9 mouse cellular contexts compared by ENCODE assay signal in the genomic region with DNA sequence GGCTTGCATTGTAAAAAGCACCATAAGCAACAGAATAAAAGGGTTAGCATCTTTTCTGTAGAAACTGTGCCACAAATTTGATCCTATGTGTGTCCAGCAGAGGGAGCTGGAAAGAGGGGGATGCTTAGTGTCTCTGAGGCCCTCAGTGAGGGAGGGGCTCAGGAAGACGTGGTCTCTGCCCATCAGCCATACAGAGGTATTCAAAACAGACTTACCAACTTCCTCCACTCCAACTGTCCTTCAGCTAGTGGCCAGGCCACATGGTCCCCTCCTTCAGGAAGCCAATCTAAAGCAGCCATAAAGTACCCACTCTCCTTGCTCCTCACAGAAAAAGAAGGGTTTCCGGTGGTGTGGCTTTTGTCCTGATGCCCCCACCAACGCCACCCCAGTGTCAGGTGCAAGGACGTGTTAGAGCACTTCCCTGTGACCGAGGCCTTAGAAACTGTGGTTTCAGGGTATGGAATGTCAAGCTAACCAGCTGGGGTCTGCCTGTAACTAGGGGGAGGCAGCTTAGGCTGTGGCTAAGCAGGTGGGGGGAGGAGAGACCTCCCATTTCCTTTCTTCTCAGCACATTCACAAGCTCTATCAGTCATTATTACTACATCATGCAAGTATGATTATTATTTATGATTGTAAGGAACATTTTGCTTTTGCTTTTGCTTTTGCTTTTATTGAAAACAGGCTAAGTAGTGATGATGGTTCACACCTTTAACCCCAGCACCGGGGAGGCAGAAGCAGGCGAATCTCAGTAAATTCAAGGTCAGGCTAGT. TPM values are rescaled to one million over a fixed set of nuclear protein-coding genes. Genes with fewer than 3 reads are reported as not detected.
A peak's percentile ranks its signal among the peaks of the same experiment; 100 is the strongest.
DNase-seq lines count a peak whose midpoint lies in the region; ATAC-seq and TF ChIP-seq lines count a peak whose summit lies in the region.
"Had no signal": no experiment of that assay in that cellular context is flagged by ENCODE, and none has a peak within 500 bp of the region (broad histone marks: within the 10 kb centered on the region; RNA-seq: fewer than 3 reads in every experiment).

No protein-coding gene starts in this region.

- TF ChIP-seq CTCF in cortical plate, adult 2 months (IDR thresholded peaks at IDR 0.05; ENCODE audit: extremely low read depth, insufficient read depth, low read length) = peak; percentile 45

- no peaks in the 10 kb centered on the region for H3K27me3 ChIP-seq in hindbrain, embryonic 15.5 days
- H3K27me3 ChIP-seq in hindbrain, embryonic 14.5 days (ENCODE audit: control insufficient read depth, insufficient read depth, low read length) = no peaks in the 10 kb centered on the region
- no peaks in the 10 kb centered on the region for H3K27me3 ChIP-seq in midbrain, embryonic 14.5 days (ENCODE audit: control insufficient read depth, insufficient read depth, low read length)
- H3K27me3 ChIP-seq: midbrain, embryonic 12.5 days had no signal

- no peaks in the 10 kb centered on the region for H3K9me3 ChIP-seq in hindbrain, embryonic 15.5 days
- no peaks in the 10 kb centered on the region for H3K9me3 ChIP-seq in hindbrain, embryonic 14.5 days (ENCODE audit: control insufficient read depth, low read length)
- no peaks in the 10 kb centered on the region for H3K9me3 ChIP-seq in midbrain, embryonic 14.5 days (ENCODE audit: control insufficient read depth, low read length)
- H3K9me3 ChIP-seq: midbrain, embryonic 12.5 days had no signal

- WGBS in hindbrain, embryonic 15.5 days = 69% methylated on average over 7 of the region's 7 CpGs
- WGBS in hindbrain, embryonic 14.5 days = 60% methylated on average over 7 of the region's 7 CpGs
- 67% methylated on average over 7 of the region's 7 CpGs for WGBS in midbrain, embryonic 14.5 days

- H3K9ac ChIP-seq in hindbrain, embryonic 15.5 days = no peak overlapping the region
- no peak overlapping the region for H3K9ac ChIP-seq in hindbrain, embryonic 14.5 days
- H3K9ac ChIP-seq in midbrain, embryonic 14.5 days (replicated peaks; ENCODE audit: low read length) = no peak overlapping the region
- H3K9ac ChIP-seq: midbrain, embryonic 12.5 days had no signal

- no peak for TF ChIP-seq POLR2A in cortical plate, adult 2 months (IDR thresholded peaks at IDR 0.05; ENCODE audit: extremely low read depth, insufficient read depth, low read length)

- H3K4me1 ChIP-seq in hindbrain, embryonic 15.5 days (replicated peaks) = no peaks in the 10 kb centered on the region
- H3K4me1 ChIP-seq in hindbrain, embryonic 14.5 days (replicated peaks; ENCODE audit: control insufficient read depth, insufficient read depth, low read length) = no peaks in the 10 kb centered on the region
- no peaks in the 10 kb centered on the region for H3K4me1 ChIP-seq in cortical plate, adult 2 months (ENCODE audit: control insufficient read depth, insufficient read depth, low read length)
- no peaks in the 10 kb centered on the region for H3K4me1 ChIP-seq in midbrain, embryonic 14.5 days (ENCODE audit: control insufficient read depth, insufficient read depth, low read length)
- H3K4me1 ChIP-seq: midbrain, embryonic 12.5 days had no signal

- DNase-seq in hindbrain, embryonic 14.5 days (ENCODE audit: low spot score) = no peak
- DNase-seq in midbrain, embryonic 14.5 days = peak; percentile 21
- DNase-seq in gastrocnemius, postnatal 4 days (ENCODE audit: low spot score in 2 of 2) = no peak
- DNase-seq in gastrocnemius, postnatal 36 days = no peak
- no peak for DNase-seq in left cerebral cortex, adult 8-10 months (ENCODE audit: low spot score in 2 of 2)

- H3K4me2 ChIP-seq in hindbrain, embryonic 15.5 days = no peak overlapping the region
- no peak overlapping the region for H3K4me2 ChIP-seq in hindbrain, embryonic 14.5 days (replicated peaks)
- H3K4me2 ChIP-seq in midbrain, embryonic 14.5 days (ENCODE audit: low read length) = no peak overlapping the region
- H3K4me2 ChIP-seq: midbrain, embryonic 12.5 days had no signal

- H3K36me3 ChIP-seq in hindbrain, embryonic 15.5 days = peaks cover 7% of the 10 kb centered on the region; the same call in 1 of the 2 replicates
- H3K36me3 ChIP-seq in hindbrain, embryonic 14.5 days (replicated peaks; ENCODE audit: control insufficient read depth, insufficient read depth) = peaks cover 36% of the 10 kb centered on the region
- H3K36me3 ChIP-seq in midbrain, embryonic 14.5 days (ENCODE audit: control insufficient read depth, insufficient read depth, low read length) = peaks cover 17% of the 10 kb centered on the region

- no peak overlapping the region for H3K27ac ChIP-seq in hindbrain, embryonic 15.5 days (replicated peaks)
- no peak overlapping the region for H3K27ac ChIP-seq in hindbrain, embryonic 14.5 days
- no peak overlapping the region for H3K27ac ChIP-seq in cortical plate, adult 2 months (ENCODE audit: insufficient read depth, low read length)
- no peak overlapping the region for H3K27ac ChIP-seq in midbrain, embryonic 14.5 days (replicated peaks; ENCODE audit: low read depth, low read length)
- H3K27ac ChIP-seq: midbrain, embryonic 12.5 days had no signal

- 0 out of 2 replicates have a peak, but pooled peaks have one; percentile 38 for ATAC-seq in hindbrain, embryonic 15.5 days (ENCODE audit: low FRiP score, low read depth)
- ATAC-seq in hindbrain, embryonic 14.5 days (ENCODE audit: low FRiP score) = no peak
- peak; percentile 64 for ATAC-seq in CD4-positive, CD25-positive, alpha-beta regulatory T cell, adult 4 months
- peak; percentile 24; the same call in 1 of the 2 replicates for ATAC-seq in midbrain, embryonic 14.5 days (ENCODE audit: low FRiP score, low TSS enrichment)

- intact Hi-C loops in gastrocnemius, postnatal 36 days (cut with DNase I) = no loop called here

- H3K4me3 ChIP-seq in hindbrain, embryonic 15.5 days = no peak overlapping the region
- no peak overlapping the region for H3K4me3 ChIP-seq in hindbrain, embryonic 14.5 days (replicated peaks; ENCODE audit: low read length)
- no peak overlapping the region for H3K4me3 ChIP-seq in cortical plate, adult 2 months (ENCODE audit: insufficient read depth, low read length)
- H3K4me3 ChIP-seq in midbrain, embryonic 14.5 days (replicated peaks; ENCODE audit: low read depth, low read length) = no peak overlapping the region
- H3K4me3 ChIP-seq: midbrain, embryonic 12.5 days had no signal

RNA-seq across cellular contexts. Expression of a gene that starts 7.1 kb away (rescaled TPM):
- polyA plus RNA-seq in hindbrain, embryonic 15.5 days (2015; fragmentation: Nextera tagmentation; extraction: Ambion mirVana) = 1.3 and 1.4 TPM in 2 replicates
- 1.3 and 1.9 TPM in 2 replicates for polyA plus RNA-seq in hindbrain, embryonic 14.5 days (2014; fragmentation: Nextera tagmentation; extraction: Ambion mirVana)
- polyA plus RNA-seq in CD4-positive, CD25-positive, alpha-beta regulatory T cell, adult 4 months (2017; shearing (Covaris generic)) = 10 to 100 TPM; 13.6 to 27.9 TPM
- polyA plus RNA-seq in cortical plate, adult 2 months (2012; rRNA removed) = 7.5 and 8.0 TPM in 2 replicates
- 1.6 and 1.7 TPM in 2 replicates for polyA plus RNA-seq in midbrain, embryonic 14.5 days (2014; fragmentation: Nextera tagmentation; extraction: Ambion mirVana)
- total RNA-seq in gastrocnemius, postnatal 4 days (2021) = under 1 TPM; 0.39 TPM
- under 1 TPM; 0.12 to 0.48 TPM for total RNA-seq in gastrocnemius, postnatal 36 days (2021)
- 10 to 100 TPM; 11.3 to 13.0 (median 11.6) TPM for total RNA-seq in left cerebral cortex, adult 8-10 months (2022)

RNA-seq across cellular contexts. Expression of a gene that starts 46.7 kb away (rescaled TPM):
- polyA plus RNA-seq in hindbrain, embryonic 15.5 days (2015; fragmentation: Nextera tagmentation; extraction: Ambion mirVana) = 11.7 and 12.2 TPM in 2 replicates
- 12.7 and 15.6 TPM in 2 replicates for polyA plus RNA-seq in hindbrain, embryonic 14.5 days (2014; fragmentation: Nextera tagmentation; extraction: Ambion mirVana)
- polyA plus RNA-seq in CD4-positive, CD25-positive, alpha-beta regulatory T cell, adult 4 months (2017; shearing (Covaris generic)) = 10 to 100 TPM; 24.5 to 30.9 TPM
- 7.9 and 8.3 TPM in 2 replicates for polyA plus RNA-seq in cortical plate, adult 2 months (2012; rRNA removed)
- polyA plus RNA-seq in midbrain, embryonic 14.5 days (2014; fragmentation: Nextera tagmentation; extraction: Ambion mirVana) = 14.5 and 20.8 TPM in 2 replicates
- 1 to 10 TPM; 5.4 to 7.9 TPM for total RNA-seq in gastrocnemius, postnatal 4 days (2021)
- total RNA-seq in gastrocnemius, postnatal 36 days (2021) = 1 to 10 TPM; 4.4 to 5.1 TPM
- 10 to 100 TPM; 13.0 to 17.7 (median 15.0) TPM for total RNA-seq in left cerebral cortex, adult 8-10 months (2022)

RNA-seq across cellular contexts. Expression of a gene that starts 49.3 kb away (rescaled TPM):
- 1.7 and 1.8 TPM in 2 replicates for polyA plus RNA-seq in hindbrain, embryonic 15.5 days (2015; fragmentation: Nextera tagmentation; extraction: Ambion mirVana)
- polyA plus RNA-seq in hindbrain, embryonic 14.5 days (2014; fragmentation: Nextera tagmentation; extraction: Ambion mirVana) = 2.0 TPM in 2 replicates
- polyA plus RNA-seq in CD4-positive, CD25-positive, alpha-beta regulatory T cell, adult 4 months (2017; shearing (Covaris generic)) = 10 to 100 TPM; 33.2 to 39.6 TPM
- polyA plus RNA-seq in cortical plate, adult 2 months (2012; rRNA removed) = 5.1 and 5.4 TPM in 2 replicates
- 1.2 and 1.3 TPM in 2 replicates for polyA plus RNA-seq in midbrain, embryonic 14.5 days (2014; fragmentation: Nextera tagmentation; extraction: Ambion mirVana)
- total RNA-seq in gastrocnemius, postnatal 4 days (2021) = 1 to 10 TPM; 2.7 to 3.0 TPM
- total RNA-seq in gastrocnemius, postnatal 36 days (2021) = 1 to 10 TPM in 1 of 2 experiments, under 1 TPM in 1; 0.76 to 1.4 TPM
- total RNA-seq in left cerebral cortex, adult 8-10 months (2022) = 1 to 10 TPM; 3.3 to 4.8 (median 3.9) TPM
